Mouse (Mus musculus): ENCODE data around the gene Siah1b.

The Siah1b gene

GRCm38 (mm10) chrX:164032526-164032925, 43.8 kb downstream of the Siah1b start:
- DNase-seq (ENCODE audit: low spot score in 2 of 2) = no peak

DNA sequence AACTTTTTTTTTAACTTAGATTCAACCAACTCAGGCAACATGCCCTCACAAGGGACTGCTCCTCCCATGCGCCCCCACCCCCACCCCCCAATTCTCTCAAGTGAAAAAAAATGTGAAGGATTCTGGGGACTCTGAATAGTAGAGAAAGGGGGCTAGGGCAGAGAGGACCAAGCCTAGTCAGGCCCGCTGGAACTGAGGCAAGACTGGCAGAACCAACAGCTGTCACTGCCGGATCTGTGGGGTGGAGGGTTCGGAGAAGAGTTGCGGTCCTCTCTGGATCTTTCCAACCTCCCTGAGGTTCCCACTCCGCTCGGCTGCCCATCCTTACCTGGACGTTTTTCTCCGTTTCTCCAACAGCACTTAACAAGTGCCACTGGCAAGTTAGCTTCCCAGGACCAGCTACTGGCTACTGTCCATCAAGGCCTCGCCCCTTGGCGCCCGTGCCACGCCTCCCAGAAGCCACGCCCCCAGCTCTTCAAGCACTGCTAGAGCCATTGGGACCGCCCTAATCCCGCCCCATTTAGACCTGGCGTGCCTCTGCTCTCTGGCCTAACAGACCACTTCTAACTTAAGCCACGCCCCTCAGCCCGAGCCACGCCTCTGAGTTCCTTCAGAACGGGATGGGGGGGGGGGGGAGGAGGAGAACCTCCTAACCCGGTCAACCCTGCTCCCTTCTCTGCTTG, 48.5 kb downstream of the Siah1b start, which contains the start of gene Car5b:
TSS of gene Car5b (minus strand) at position 391 of the 683 bp plus-strand sequence.
- peak; percentile 24 to 55 for DNase-seq (ENCODE audit: low spot score in 2 of 2)

Data from thymus, postnatal 10 days (tissue).